Mouse (Mus musculus): ENCODE measurements around the gene Fam155a. TPM values are rescaled to one million over a fixed set of nuclear protein-coding genes. Genes with fewer than 3 reads are reported as not detected.

Gene Fam155a
- total and polyA plus RNA-seq, 3 experiments: not detected

DNA sequence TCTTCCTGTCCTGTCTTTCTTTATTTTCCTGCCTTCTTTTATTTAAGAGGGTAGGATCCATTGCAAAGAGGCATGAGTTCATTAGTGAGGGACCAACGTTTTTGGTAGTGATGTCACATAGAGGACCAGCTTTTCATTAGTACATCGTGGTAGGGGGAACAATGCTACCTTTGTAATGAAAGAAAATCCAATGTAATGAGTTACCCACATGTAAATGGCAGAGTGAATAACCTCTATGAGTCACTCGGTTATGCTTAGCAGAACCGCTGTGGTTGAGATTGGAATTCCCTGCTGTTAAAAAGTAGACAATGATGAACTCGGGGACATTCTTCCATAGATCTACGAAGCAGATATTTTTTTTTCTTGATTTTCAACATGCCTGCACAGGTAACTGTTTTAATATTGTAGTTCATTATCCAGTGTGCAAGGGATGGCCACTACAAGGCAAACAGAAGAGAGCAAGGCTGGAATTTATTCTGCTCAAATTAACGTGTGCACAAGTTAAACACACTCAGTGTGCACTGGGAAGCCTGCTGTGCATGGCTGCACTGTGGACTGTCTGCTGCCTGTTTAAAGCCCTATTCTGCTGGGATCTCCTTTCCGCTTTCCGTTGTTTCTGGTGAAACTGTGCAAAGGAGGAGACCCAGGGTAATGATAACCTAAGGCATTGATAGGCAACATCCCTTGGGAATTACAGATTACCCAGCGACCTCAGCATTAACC is 566.5 kb downstream of the Fam155a start:
- H3K9me3 ChIP-seq (replicated peaks; ENCODE audit: low read length): peaks cover 58% of the 10 kb centered on the region
- H3K27ac ChIP-seq (ENCODE audit: insufficient read depth, low read depth): no peak overlapping the region
- H3K36me3 ChIP-seq (replicated peaks in 1 of 2; ENCODE audit: control insufficient read depth in 1 of 2, insufficient read depth in 1 of 2, low read length in 1 of 2): no peaks in the 10 kb centered on the region
- H3K4me3 ChIP-seq (replicated peaks in 1 of 3; ENCODE audit: low read depth in 2 of 3, low read length in 2 of 3, poor library complexity in 1 of 3): no peak overlapping the region
- in situ Hi-C loops (cut with MboI; ENCODE audit: low pct_ligation_motif_present, low pct_unique_long_range_greater_than_20kb, low sequenced_read_pairs) (no loop called here), dilution Hi-C loops (cut with MboI; ENCODE audit: extremely low pct_ligation_motif_present, extremely low pct_unique_long_range_greater_than_20kb, low sequenced_read_pairs) (no loop called here)
- H3K4me2 ChIP-seq (ENCODE audit: insufficient read depth, low read depth, poor library complexity, severe bottlenecking): no peak overlapping the region
- no peak for DNase-seq (ENCODE audit: extremely low read depth)
- H3K9ac ChIP-seq (ENCODE audit: insufficient read depth, low read depth): no peak overlapping the region
- H3K27me3 ChIP-seq (replicated peaks): no peaks in the 10 kb centered on the region
- TF ChIP-seq MEF2A (IDR thresholded peaks at IDR 0.05; ENCODE audit: borderline replicate concordance, low read depth, low read length): no peak
- TF ChIP-seq RCOR1 (conservative IDR thresholded peaks at IDR 0.05; ENCODE audit: low read depth, low read length): no peak
- H3K79me2 ChIP-seq (replicated peaks; ENCODE audit: control insufficient read depth, extremely low read depth, insufficient read depth, poor library complexity, severe bottlenecking): no peaks in the 10 kb centered on the region
- no peaks in the 10 kb centered on the region for H3K4me1 ChIP-seq (ENCODE audit: control insufficient read depth in 1 of 2, insufficient read depth in 2 of 2)

DNA sequence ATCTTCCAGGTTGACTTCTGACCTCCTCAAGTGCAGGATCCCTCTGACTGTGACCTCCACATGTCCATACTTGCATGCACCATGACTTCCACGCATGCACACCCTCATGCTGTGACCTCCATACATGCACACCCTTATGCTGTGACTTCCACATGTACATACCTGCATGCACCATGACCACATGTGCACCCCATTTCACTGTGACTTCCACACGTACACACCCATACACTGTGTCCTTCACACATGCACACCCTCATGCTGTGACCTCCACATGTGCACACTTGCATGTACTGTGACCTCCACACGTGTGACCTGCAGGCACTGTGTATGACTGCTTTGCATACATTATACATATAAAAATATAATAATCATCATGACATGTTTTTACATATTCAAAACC is 570.9 kb downstream of the Fam155a start:
- no peaks in the 10 kb centered on the region for H3K36me3 ChIP-seq (replicated peaks in 1 of 2; ENCODE audit: control insufficient read depth in 1 of 2, insufficient read depth in 1 of 2, low read length in 1 of 2)
- in situ Hi-C loops (cut with MboI; ENCODE audit: low pct_ligation_motif_present, low pct_unique_long_range_greater_than_20kb, low sequenced_read_pairs): no loop called here
- dilution Hi-C loops (cut with MboI; ENCODE audit: extremely low pct_ligation_motif_present, extremely low pct_unique_long_range_greater_than_20kb, low sequenced_read_pairs): no loop called here
- TF ChIP-seq NELFE (IDR thresholded peaks at IDR 0.05; ENCODE audit: low read depth, low read length): no peak
- no peak for TF ChIP-seq RCOR1 (conservative IDR thresholded peaks at IDR 0.05; ENCODE audit: low read depth, low read length)
- no peak for TF ChIP-seq MXI1 (IDR thresholded peaks at IDR 0.05; ENCODE audit: low read depth, low read length)
- no peak for TF ChIP-seq GABPA (IDR thresholded peaks at IDR 0.05; ENCODE audit: insufficient replicate concordance, low read depth, low read length)
- no peak for TF ChIP-seq UBTF (IDR thresholded peaks at IDR 0.05; ENCODE audit: low read depth, low read length)
- TF ChIP-seq JUN (IDR thresholded peaks at IDR 0.05; ENCODE audit: insufficient read depth, low read depth, low read length): no peak
- TF ChIP-seq NRF1 (IDR thresholded peaks at IDR 0.05; ENCODE audit: low read depth, low read length): no peak
- H3K9me3 ChIP-seq (replicated peaks; ENCODE audit: low read length): peaks cover 61% of the 10 kb centered on the region
- no peaks in the 10 kb centered on the region for H3K79me2 ChIP-seq (replicated peaks; ENCODE audit: control insufficient read depth, extremely low read depth, insufficient read depth, poor library complexity, severe bottlenecking)
- no peaks in the 10 kb centered on the region for H3K27me3 ChIP-seq (replicated peaks)
- H3K4me3 ChIP-seq (replicated peaks in 1 of 3; ENCODE audit: low read depth in 2 of 3, low read length in 2 of 3, poor library complexity in 1 of 3): no peak overlapping the region
- no peak overlapping the region for H3K9ac ChIP-seq (ENCODE audit: insufficient read depth, low read depth)
- DNase-seq (ENCODE audit: extremely low read depth): no peak
- H3K4me1 ChIP-seq (ENCODE audit: control insufficient read depth in 1 of 2, insufficient read depth in 2 of 2): no peaks in the 10 kb centered on the region
- H3K4me2 ChIP-seq (ENCODE audit: insufficient read depth, low read depth, poor library complexity, severe bottlenecking): no peak overlapping the region
- no peak overlapping the region for H3K27ac ChIP-seq (ENCODE audit: insufficient read depth, low read depth)

DNA sequence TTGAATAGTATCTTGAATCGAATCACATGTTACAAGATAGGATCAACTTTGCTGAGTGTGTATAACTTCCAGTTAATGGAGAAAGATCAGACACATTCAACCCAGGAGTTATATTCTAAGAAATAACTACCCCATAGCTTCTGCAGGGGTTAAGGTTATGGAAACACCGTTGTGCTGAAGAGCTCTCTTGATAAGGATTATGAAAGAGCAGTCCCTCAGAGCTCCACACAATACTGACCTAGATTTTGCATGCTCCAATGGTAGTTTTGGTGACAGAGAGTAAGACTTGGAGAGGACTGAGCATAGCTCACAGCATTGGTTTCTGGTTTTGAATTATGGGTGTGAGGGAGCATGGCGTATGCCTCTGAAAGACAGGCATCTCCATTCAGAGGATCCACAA is 579.3 kb downstream of the Fam155a start:
- Histone ChIP-seq H3K27me3 (replicated peaks) (no peaks in the 10 kb centered on the region), H3K36me3 (replicated peaks in 1 of 2; ENCODE audit: control insufficient read depth in 1 of 2, insufficient read depth in 1 of 2, low read length in 1 of 2) (no peaks in the 10 kb centered on the region), H3K27ac (ENCODE audit: insufficient read depth, low read depth) (no peak overlapping the region), H3K9ac (ENCODE audit: insufficient read depth, low read depth) (no peak overlapping the region), H3K4me2 (ENCODE audit: insufficient read depth, low read depth, poor library complexity, severe bottlenecking) (no peak overlapping the region), H3K4me1 (ENCODE audit: control insufficient read depth in 1 of 2, insufficient read depth in 2 of 2) (no peaks in the 10 kb centered on the region), H3K9me3 (replicated peaks; ENCODE audit: low read length) (peaks cover 71% of the 10 kb centered on the region), H3K4me3 (replicated peaks in 1 of 3; ENCODE audit: low read depth in 2 of 3, low read length in 2 of 3, poor library complexity in 1 of 3) (no peak overlapping the region), H3K79me2 (replicated peaks; ENCODE audit: control insufficient read depth, extremely low read depth, insufficient read depth, poor library complexity, severe bottlenecking) (no peaks in the 10 kb centered on the region)
- in situ Hi-C loops (cut with MboI; ENCODE audit: low pct_ligation_motif_present, low pct_unique_long_range_greater_than_20kb, low sequenced_read_pairs): no loop called here
- TF ChIP-seq MAZ (IDR thresholded peaks at IDR 0.05; ENCODE audit: low read depth, low read length): no peak
- no peak for TF ChIP-seq RCOR1 (conservative IDR thresholded peaks at IDR 0.05; ENCODE audit: low read depth, low read length)
- TF ChIP-seq GABPA (IDR thresholded peaks at IDR 0.05; ENCODE audit: insufficient replicate concordance, low read depth, low read length): no peak
- TF ChIP-seq RAD21 (IDR thresholded peaks at IDR 0.05; ENCODE audit: low read depth, low read length): no peak
- no peak for TF ChIP-seq SIN3A (IDR thresholded peaks at IDR 0.05; ENCODE audit: low read length)
- TF ChIP-seq ELF1 (IDR thresholded peaks at IDR 0.05; ENCODE audit: low read depth, low read length): no peak
- TF ChIP-seq JUN (IDR thresholded peaks at IDR 0.05; ENCODE audit: insufficient read depth, low read depth, low read length): no peak
- no peak for TF ChIP-seq CHD2 (IDR thresholded peaks at IDR 0.05; ENCODE audit: low read length)
- TF ChIP-seq HCFC1 (IDR thresholded peaks at IDR 0.05; ENCODE audit: low read depth, low read length): no peak
- TF ChIP-seq ZMIZ1 (IDR thresholded peaks at IDR 0.05; ENCODE audit: low read depth, low read length): no peak
- TF ChIP-seq MYC (IDR thresholded peaks at IDR 0.05; ENCODE audit: low read depth, low read length): no peak
- no peak for TF ChIP-seq CHD1 (IDR thresholded peaks at IDR 0.05; ENCODE audit: low read depth, low read length)
- no peak for TF ChIP-seq E2F4 (IDR thresholded peaks at IDR 0.05; ENCODE audit: insufficient replicate concordance, low read depth, low read length)
- no peak for TF ChIP-seq SMC3 (IDR thresholded peaks at IDR 0.05; ENCODE audit: low read depth, low read length)
- TF ChIP-seq TCF12 (IDR thresholded peaks at IDR 0.05; ENCODE audit: low read depth, low read length): no peak
- TF ChIP-seq ETS1 (conservative IDR thresholded peaks at IDR 0.05; ENCODE audit: low read depth, low read length): no peak
- TF ChIP-seq ZNF384 (IDR thresholded peaks at IDR 0.05; ENCODE audit: low read depth, low read length): no peak
- DNase-seq (ENCODE audit: extremely low read depth): no peak
- dilution Hi-C loops (cut with MboI; ENCODE audit: extremely low pct_ligation_motif_present, extremely low pct_unique_long_range_greater_than_20kb, low sequenced_read_pairs): no loop called here
